Mouse (Mus musculus): Measurements from ENCODE around the gene Tmem95.

DNA sequence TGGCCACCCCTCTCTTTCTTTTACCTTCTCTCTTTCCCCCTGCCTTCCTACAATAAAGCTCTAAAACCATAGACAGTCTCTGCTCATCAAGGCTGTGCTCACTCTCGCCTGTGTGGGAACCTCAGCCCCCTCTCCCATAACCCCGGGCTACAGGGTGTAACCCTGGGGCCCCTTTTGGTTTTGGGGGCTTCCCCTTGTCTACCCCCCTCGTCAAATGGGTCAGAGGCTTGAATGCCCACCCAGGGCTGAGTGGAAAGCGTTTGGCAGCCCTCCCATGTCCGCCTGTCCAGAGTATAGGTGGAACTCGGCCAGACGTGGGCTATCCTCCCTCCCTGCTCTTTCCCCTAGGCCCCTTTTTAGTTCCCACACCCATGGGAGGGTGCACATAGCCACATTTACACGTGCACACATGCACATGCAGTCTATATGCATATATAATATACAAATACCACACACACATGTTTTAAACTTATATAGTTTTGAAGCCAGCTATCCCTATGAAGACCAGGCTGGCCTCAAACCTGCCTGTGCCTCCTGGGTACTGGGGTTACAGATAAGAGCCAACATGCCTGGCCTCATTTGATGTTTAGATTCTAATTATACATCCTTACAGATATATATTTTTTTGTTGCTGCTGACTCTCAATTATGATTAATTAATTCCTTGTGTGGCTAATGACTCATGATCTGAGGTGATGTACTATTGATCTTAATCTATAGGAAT, 13.5 kb downstream of the Tmem95 start:
- TF ChIP-seq CTCF (IDR thresholded peaks at IDR 0.05; ENCODE audit: low read depth, low read length), result no peak
- TF ChIP-seq TAL1 (conservative IDR thresholded peaks at IDR 0.05; ENCODE audit: low read depth, low read length), result no peak

All from G1E (cell line).